Mouse (Mus musculus) E14TG2a.4 (cell line): ENCODE data around the gene Hoxb3.

Source experiments
- CTCF ChIP-seq: conservative IDR thresholded peaks from 2 replicates; pipeline ENCODE4 v1.5.1; 2014; ENCODE audit warnings: low read length
- NANOG ChIP-seq: IDR thresholded peaks from 2 replicates; pipeline ENCODE4 v1.6.1; 2014; ENCODE audit warnings: borderline replicate concordance, low read length, mixed read lengths
- POU5F1 ChIP-seq: IDR thresholded peaks from 2 replicates; pipeline ENCODE4 v1.6.1; 2014; ENCODE audit warnings: low read length, borderline replicate concordance

GRCm38 (mm10) chr11:96304381-96305195 lies 18.5 kb upstream of the Hoxb3 start:
- TF ChIP-seq CTCF (no peak), NANOG (no peak), POU5F1 (no peak)
